In genomic region chr10:26995987-26996386, GRCm38 (mm10) we compare ENCODE assay signal across 9 mouse cellular contexts.
DNase-seq lines count a peak whose midpoint lies in the region; ATAC-seq and TF ChIP-seq lines count a peak whose summit lies in the region.
"Had no signal": no experiment of that assay in that cellular context is flagged by ENCODE, and none has a peak within 500 bp of the region (broad histone marks: within the 10 kb centered on the region; RNA-seq: fewer than 3 reads in every experiment).

No protein-coding gene starts in this region.

- H3K27me3 ChIP-seq in kidney, adult 2 months (replicated peaks; ENCODE audit: control insufficient read depth, insufficient read depth, low read length): no peaks in the 10 kb centered on the region
- H3K27me3 ChIP-seq in kidney, embryonic 14.5 days (ENCODE audit: control insufficient read depth, insufficient read depth, low read length): no peaks in the 10 kb centered on the region
- H3K27me3 ChIP-seq: heart, embryonic 15.5 days; lung, embryonic 15.5 days had no signal

- no peak overlapping the region for H3K9ac ChIP-seq in kidney, embryonic 14.5 days (ENCODE audit: low read depth, low read length)
- H3K9ac ChIP-seq: heart, embryonic 15.5 days; lung, embryonic 15.5 days had no signal

- no peak for TF ChIP-seq CTCF in kidney, adult 2 months (conservative IDR thresholded peaks at IDR 0.05; ENCODE audit: insufficient read depth, insufficient read length, low read depth, low read length)

- H3K27ac ChIP-seq in kidney, adult 2 months (ENCODE audit: insufficient read depth, low read depth, low read length): peak overlapping the region; percentile 31; the same call in 1 of the 2 replicates
- no peak overlapping the region for H3K27ac ChIP-seq in kidney, embryonic 14.5 days (ENCODE audit: low read depth, low read length)
- H3K27ac ChIP-seq: heart, embryonic 15.5 days; lung, embryonic 15.5 days had no signal

- H3K4me1 ChIP-seq in kidney, adult 2 months (ENCODE audit: control insufficient read depth, insufficient read depth, low read length): peaks cover 3% of the 10 kb centered on the region; the same call in 1 of the 2 replicates
- no peaks in the 10 kb centered on the region for H3K4me1 ChIP-seq in kidney, embryonic 14.5 days (ENCODE audit: control insufficient read depth, insufficient read depth, low read length)
- H3K4me1 ChIP-seq: heart, embryonic 15.5 days; lung, embryonic 15.5 days had no signal

- H3K4me3 ChIP-seq in kidney, adult 2 months (ENCODE audit: insufficient read depth, low read depth, low read length): no peak overlapping the region
- no peak overlapping the region for H3K4me3 ChIP-seq in kidney, embryonic 14.5 days (ENCODE audit: low read length)
- H3K4me3 ChIP-seq: heart, embryonic 15.5 days; lung, embryonic 15.5 days had no signal

- ATAC-seq in kidney, embryonic 14.5 days (ENCODE audit: low FRiP score, low TSS enrichment): no peak
- ATAC-seq in megakaryocyte, adult 5-6 weeks (ENCODE audit: poor library complexity, severe bottlenecking): peak; percentile 79

- no peaks in the 10 kb centered on the region for H3K9me3 ChIP-seq in kidney, embryonic 14.5 days (ENCODE audit: control insufficient read depth, low read length)
- H3K9me3 ChIP-seq: heart, embryonic 15.5 days; lung, embryonic 15.5 days had no signal

- WGBS in kidney, adult 2 months: 16% methylated on average over 6 of the region's 6 CpGs
- WGBS in kidney, embryonic 14.5 days: 63% methylated on average over 6 of the region's 6 CpGs

- no peak for TF ChIP-seq POLR2A in kidney, adult 2 months (IDR thresholded peaks at IDR 0.05; ENCODE audit: low read depth, low read length)

- no peak overlapping the region for H3K4me2 ChIP-seq in kidney, embryonic 14.5 days (replicated peaks; ENCODE audit: low read depth, low read length)
- H3K4me2 ChIP-seq: heart, embryonic 15.5 days; lung, embryonic 15.5 days had no signal

- DNase-seq in kidney, adult 2 months: peak; percentile 32
- DNase-seq in CD4-positive, CD25-positive, alpha-beta regulatory T cell, adult 2 months (ENCODE audit: low read depth, low spot score): peak; percentile 2
- DNase-seq in c-Kit-positive CD71-negative TER-119-negative erythroid progenitor cells, embryonic 14.5 days (ENCODE audit: low read depth): peak; percentile 45
- DNase-seq in embryo, embryonic 11 days: no peak
- no peak for DNase-seq in embryo, embryonic 9.5 days (ENCODE audit: extremely low spot score)

- H3K36me3 ChIP-seq in kidney, adult 2 months (ENCODE audit: control insufficient read depth, insufficient read depth, low read length): no peaks in the 10 kb centered on the region
- H3K36me3 ChIP-seq in kidney, embryonic 14.5 days (ENCODE audit: control insufficient read depth, insufficient read depth, low read length): no peaks in the 10 kb centered on the region
- H3K36me3 ChIP-seq: heart, embryonic 15.5 days; lung, embryonic 15.5 days had no signal

Comparison
In these comparisons a context has a peak if more than half of its experiments do, and no peak if none do; other contexts are left out.
1. DNase-seq: peak in kidney, adult 2 months (single experiment), CD4-positive, CD25-positive, alpha-beta regulatory T cell, adult 2 months (single experiment) and c-Kit-positive CD71-negative TER-119-negative erythroid progenitor cells, embryonic 14.5 days (single experiment); none in embryo, embryonic 11 days (single experiment) and embryo, embryonic 9.5 days (single experiment).